Mouse (Mus musculus): ENCODE measurements at regions not wholly inside any gene's neighbourhood (a gene's known extent, or its start where the extent isn't known, plus 50 kb on each side); places are given as distances from the start of the nearest gene placed in this dataset.

DNA sequence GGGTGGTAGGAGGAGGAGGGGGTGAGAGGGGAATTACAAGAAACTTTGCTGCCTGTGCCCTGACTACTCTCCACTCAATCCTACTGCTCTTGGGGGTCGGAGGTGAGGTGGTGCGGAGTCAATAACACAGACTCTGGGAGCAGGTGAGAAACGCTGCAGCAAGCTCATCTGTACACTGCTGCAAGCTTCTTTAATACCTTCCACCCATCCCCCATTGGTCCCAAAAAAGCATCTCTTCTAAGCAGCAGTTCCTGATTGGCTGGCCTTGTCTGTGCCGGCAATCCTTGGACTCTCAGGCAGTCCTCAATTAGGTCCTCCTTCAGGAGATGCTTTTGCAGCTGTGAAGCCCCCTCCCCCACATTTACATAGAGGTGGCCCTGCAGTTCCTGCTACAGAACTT, 79.7 kb upstream of the Bach2 start:
- no peaks in the 10 kb centered on the region for H3K27me3 ChIP-seq (replicated peaks)
- no peak overlapping the region for H3K27ac ChIP-seq
- no peak overlapping the region for H3K4me2 ChIP-seq (replicated peaks)
- H3K9ac ChIP-seq, result no peak overlapping the region
- no peak overlapping the region for H3K4me3 ChIP-seq (replicated peaks)
- WGBS, result 32% methylated on average over 4 of the region's 4 CpGs
- ATAC-seq, result no peak
- no peaks in the 10 kb centered on the region for H3K9me3 ChIP-seq
- H3K4me1 ChIP-seq (replicated peaks), result no peaks in the 10 kb centered on the region
- no peaks in the 10 kb centered on the region for H3K36me3 ChIP-seq

DNA sequence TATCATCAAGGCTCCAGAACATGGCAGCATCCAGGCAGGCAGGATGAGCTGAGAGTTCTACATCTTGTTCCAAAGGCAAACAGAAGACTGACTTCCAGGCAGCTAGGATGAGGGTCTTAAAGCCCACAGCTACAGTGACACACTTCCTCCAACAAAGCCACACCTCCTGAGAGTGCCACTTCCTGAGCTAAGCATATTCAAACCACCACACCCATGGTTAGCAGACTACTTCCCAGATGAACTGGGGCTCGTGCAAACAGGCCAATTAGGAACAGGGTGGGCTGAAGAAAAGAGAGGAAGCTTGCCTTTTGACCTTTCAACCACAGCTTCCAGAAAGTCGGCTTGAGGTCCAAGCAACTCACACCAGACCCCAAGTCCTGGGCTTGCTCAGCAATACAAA, 77.8 kb upstream of the Bach2 start:
- H3K27ac ChIP-seq, result no peak overlapping the region
- H3K4me2 ChIP-seq (replicated peaks), result no peak overlapping the region
- H3K4me1 ChIP-seq (replicated peaks), result no peaks in the 10 kb centered on the region
- WGBS, result 38% methylated on average over 2 of the region's 2 CpGs
- H3K4me3 ChIP-seq (replicated peaks), result no peak overlapping the region
- no peaks in the 10 kb centered on the region for H3K9me3 ChIP-seq
- no peak overlapping the region for H3K9ac ChIP-seq
- no peaks in the 10 kb centered on the region for H3K36me3 ChIP-seq
- no peak for ATAC-seq
- no peaks in the 10 kb centered on the region for H3K27me3 ChIP-seq (replicated peaks)

DNA sequence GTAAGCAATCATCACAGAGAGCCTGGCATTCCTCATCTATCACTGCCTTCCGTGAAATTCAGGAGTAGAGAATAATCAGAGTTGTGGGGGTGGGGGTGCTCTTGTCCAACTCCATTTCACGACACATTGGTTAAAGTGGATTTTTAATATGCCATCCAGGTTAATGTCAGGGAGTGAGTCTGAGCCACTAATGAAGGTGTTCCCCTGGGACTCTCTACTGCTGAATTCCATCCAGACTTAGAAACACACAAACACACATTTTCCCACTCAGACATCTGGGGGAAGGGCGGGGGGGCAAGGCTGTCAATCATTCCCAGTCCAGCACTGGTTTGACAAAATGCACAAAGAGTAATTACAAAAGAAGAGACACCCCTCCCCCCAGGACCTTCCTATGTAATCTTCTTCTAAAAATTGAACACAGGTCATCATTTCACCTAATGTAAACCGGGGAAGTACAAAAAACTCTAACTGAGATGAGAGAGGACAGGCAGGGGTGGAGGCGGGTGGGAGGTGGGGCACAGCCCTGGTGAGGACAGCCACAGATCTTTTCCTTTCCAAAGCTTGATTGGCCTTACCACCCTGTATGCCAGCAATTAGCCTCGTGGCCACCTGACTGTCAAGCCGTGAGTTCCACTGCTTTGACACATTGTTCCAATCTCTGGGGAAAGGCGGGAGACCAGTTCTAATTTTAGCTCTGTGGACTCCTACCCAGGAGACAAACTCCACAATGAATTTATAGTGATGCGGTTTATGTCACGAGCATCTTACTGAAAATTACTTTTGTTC, 76.5 kb upstream of the Bach2 start:
- H3K27ac ChIP-seq, result no peak overlapping the region
- H3K4me1 ChIP-seq (replicated peaks), result no peaks in the 10 kb centered on the region
- H3K4me2 ChIP-seq (replicated peaks), result no peak overlapping the region
- H3K9ac ChIP-seq, result no peak overlapping the region
- H3K27me3 ChIP-seq (replicated peaks), result no peaks in the 10 kb centered on the region
- H3K36me3 ChIP-seq, result no peaks in the 10 kb centered on the region
- no peaks in the 10 kb centered on the region for H3K9me3 ChIP-seq
- 54% methylated on average over 10 of the region's 10 CpGs for WGBS
- ATAC-seq, result no peak
- H3K4me3 ChIP-seq (replicated peaks), result no peak overlapping the region

DNA sequence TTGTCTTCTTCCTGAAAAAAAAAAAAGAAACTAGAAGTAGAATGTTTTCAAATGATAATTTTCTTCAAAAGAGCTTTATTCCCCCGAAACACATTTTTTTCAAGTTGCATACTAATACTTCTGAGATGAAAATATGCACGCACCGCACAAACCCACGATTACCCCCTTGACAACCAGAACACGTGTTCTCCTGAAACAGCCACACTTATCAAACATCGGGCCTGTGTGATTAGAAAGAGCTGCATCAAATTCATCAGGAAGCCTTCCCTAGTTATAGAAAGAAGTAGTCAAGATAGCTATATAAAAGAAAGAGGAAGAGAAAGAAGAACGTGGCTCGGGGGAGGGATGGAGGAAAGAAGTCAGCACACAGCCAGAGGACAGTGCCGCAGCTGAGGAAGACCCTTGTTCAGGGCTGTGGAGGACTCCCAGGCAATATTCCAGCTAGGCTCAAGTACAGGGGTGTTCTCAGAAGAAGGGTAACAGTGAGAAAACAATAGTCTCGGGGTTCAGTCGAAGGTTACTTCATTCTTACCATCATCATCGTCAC, 75.8 kb upstream of the Bach2 start:
- H3K36me3 ChIP-seq, result no peaks in the 10 kb centered on the region
- H3K4me2 ChIP-seq (replicated peaks), result no peak overlapping the region
- no peak for ATAC-seq
- no peak overlapping the region for H3K9ac ChIP-seq
- no peaks in the 10 kb centered on the region for H3K27me3 ChIP-seq (replicated peaks)
- no peaks in the 10 kb centered on the region for H3K9me3 ChIP-seq
- no peak overlapping the region for H3K4me3 ChIP-seq (replicated peaks)
- 91% methylated on average over 12 of the region's 12 CpGs for WGBS
- no peaks in the 10 kb centered on the region for H3K4me1 ChIP-seq (replicated peaks)
- no peak overlapping the region for H3K27ac ChIP-seq

DNA sequence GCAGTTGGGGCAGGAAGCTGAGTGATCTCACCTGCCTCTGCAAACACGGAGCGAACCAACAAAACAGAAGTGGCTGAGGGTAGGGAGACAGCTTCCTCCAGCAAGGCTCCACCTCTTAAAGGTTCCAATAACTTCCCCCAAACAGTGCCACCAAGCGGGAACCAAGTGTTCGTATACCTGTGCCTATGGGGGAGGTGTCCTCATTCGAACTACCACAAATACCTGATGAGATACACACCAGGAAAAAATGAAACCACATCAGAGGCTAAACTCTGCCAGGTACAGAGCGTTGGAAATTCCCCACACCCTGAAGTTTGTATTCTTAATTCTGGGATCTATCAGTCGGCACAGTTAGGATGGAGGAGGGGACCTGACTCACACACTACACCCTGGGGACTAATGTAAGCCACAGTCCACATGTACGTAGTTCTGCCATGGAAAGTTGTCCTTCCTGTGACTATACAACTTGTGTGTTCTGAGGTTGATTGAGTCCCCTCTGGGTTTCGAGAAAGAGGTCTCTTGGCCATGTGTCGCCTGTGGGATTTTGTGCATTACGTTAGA, 74.4 kb upstream of the Bach2 start:
- no peaks in the 10 kb centered on the region for H3K27me3 ChIP-seq (replicated peaks)
- H3K9me3 ChIP-seq, result no peaks in the 10 kb centered on the region
- H3K4me2 ChIP-seq (replicated peaks), result no peak overlapping the region
- WGBS, result 85% methylated on average over 11 of the region's 11 CpGs
- no peak overlapping the region for H3K4me3 ChIP-seq (replicated peaks)
- no peak for ATAC-seq
- H3K36me3 ChIP-seq, result no peaks in the 10 kb centered on the region
- H3K27ac ChIP-seq, result no peak overlapping the region
- no peaks in the 10 kb centered on the region for H3K4me1 ChIP-seq (replicated peaks)
- H3K9ac ChIP-seq, result no peak overlapping the region

DNA sequence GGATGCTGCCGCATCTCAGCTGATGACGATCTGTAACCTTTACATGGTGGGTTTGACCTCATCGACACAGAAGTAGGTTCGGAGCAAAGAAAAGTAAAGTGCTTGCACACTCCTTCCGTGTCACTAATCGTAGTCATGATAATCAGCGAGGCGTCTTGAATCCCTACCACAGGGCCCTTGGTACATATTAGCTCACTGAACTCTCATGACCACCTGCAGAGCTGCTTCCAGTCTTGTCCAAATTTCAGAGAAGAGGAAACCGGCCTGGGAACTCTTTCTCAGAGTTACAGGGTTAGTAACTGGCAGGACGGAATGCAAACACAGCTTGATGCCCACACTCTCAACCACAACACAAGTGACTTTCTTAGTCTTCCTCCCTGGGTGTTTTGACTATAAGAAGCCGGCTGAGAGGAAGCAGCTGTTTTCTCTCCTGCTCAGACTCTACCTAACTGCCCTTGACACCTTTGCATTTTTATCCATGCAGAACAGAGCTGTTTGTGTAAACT, 73.8 kb upstream of the Bach2 start:
- Histone ChIP-seq H3K27ac (no peak overlapping the region), H3K4me1 (replicated peaks) (no peaks in the 10 kb centered on the region), H3K27me3 (replicated peaks) (no peaks in the 10 kb centered on the region), H3K9me3 (no peaks in the 10 kb centered on the region), H3K9ac (no peak overlapping the region), H3K4me3 (replicated peaks) (no peak overlapping the region), H3K4me2 (replicated peaks) (no peak overlapping the region), H3K36me3 (no peaks in the 10 kb centered on the region)
- ATAC-seq, result no peak
- 82% methylated on average over 11 of the region's 11 CpGs for WGBS

DNA sequence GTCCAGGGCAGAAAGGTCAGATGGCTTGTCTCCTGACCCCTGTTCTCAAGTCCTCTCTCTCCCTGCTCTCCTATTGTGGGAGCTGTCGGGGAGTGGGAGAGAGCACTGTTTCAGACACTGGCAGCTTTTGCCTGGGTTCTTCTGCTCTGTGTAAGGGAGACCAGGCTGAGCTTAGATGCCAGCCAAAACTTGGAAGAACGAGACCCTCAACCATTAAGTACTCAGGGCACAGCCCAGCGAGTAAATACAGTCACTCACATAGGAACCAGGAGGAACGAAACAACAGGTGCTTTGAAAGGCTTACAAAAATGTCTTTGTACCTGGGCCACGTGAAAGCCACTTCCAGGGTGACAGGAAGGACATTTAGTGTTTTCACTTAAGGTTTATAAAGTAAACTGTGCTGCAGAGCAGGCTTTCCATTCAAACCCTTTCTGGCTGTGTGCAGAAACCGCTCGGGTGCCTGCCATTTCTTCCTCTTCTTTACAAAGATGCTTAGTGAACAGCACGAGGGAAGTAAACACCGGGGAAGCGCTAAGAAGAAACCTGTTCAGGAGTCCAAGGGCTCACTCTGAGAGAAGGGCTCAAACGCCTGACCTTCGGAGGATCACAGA, 72.6 kb upstream of the Bach2 start:
- no peak overlapping the region for H3K4me2 ChIP-seq (replicated peaks)
- no peak overlapping the region for H3K27ac ChIP-seq
- H3K9me3 ChIP-seq, result no peaks in the 10 kb centered on the region
- no peaks in the 10 kb centered on the region for H3K36me3 ChIP-seq
- no peak for ATAC-seq
- WGBS, result 50% methylated on average over 12 of the region's 12 CpGs
- no peak overlapping the region for H3K9ac ChIP-seq
- no peaks in the 10 kb centered on the region for H3K4me1 ChIP-seq (replicated peaks)
- no peaks in the 10 kb centered on the region for H3K27me3 ChIP-seq (replicated peaks)
- no peak overlapping the region for H3K4me3 ChIP-seq (replicated peaks)

DNA sequence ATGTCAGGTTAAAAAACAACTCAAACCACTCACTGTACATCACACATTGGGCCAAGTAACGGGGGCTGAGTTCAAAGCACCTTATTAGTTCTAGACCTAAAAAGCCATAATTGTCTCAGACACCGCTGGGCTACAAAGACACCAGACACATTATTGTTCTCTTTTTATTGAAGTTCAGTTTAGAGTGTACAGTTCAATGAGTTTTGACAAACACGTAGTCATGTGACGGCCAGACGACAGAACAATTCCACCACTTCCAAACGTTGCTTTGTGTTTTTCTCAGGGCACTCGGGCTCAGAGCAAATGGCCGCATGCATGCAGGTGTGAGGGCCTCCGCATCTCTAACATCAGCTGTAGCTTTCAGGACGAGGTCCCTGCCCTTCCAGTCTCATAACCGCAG, 71.5 kb upstream of the Bach2 start:
- no peaks in the 10 kb centered on the region for H3K36me3 ChIP-seq
- ATAC-seq, result no peak
- H3K9me3 ChIP-seq, result no peaks in the 10 kb centered on the region
- H3K9ac ChIP-seq, result no peak overlapping the region
- H3K4me1 ChIP-seq (replicated peaks), result no peaks in the 10 kb centered on the region
- no peak overlapping the region for H3K4me3 ChIP-seq (replicated peaks)
- H3K27ac ChIP-seq, result no peak overlapping the region
- H3K4me2 ChIP-seq (replicated peaks), result no peak overlapping the region
- no peaks in the 10 kb centered on the region for H3K27me3 ChIP-seq (replicated peaks)
- 84% methylated on average over 11 of the region's 11 CpGs for WGBS

DNA sequence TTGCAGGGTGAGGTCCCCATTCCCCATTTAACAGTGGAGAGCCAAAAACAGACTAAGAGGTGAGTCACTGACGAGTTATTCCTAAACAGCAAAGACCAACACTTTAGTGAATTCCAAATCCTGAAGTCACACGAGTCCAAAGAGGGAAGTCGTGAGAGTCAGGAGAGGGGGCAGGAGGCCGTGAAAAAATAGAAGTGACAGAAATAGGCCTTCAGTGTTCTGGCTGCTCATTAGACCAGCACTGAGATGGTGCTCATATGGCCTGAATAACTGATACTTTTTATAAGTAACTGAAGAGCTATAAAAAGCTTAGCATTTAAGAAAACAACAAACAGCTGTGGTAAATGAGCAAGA, 68.5 kb upstream of the Bach2 start:
- no peak for ATAC-seq
- Histone ChIP-seq H3K27me3 (replicated peaks) (no peaks in the 10 kb centered on the region), H3K4me2 (replicated peaks) (no peak overlapping the region), H3K9me3 (no peaks in the 10 kb centered on the region), H3K4me3 (replicated peaks) (no peak overlapping the region), H3K36me3 (no peaks in the 10 kb centered on the region), H3K4me1 (replicated peaks) (0 out of 2 replicates have a peak, but pooled peaks cover 3% of the 10 kb centered on the region), H3K27ac (no peak overlapping the region), H3K9ac (no peak overlapping the region)
- WGBS, result 50% methylated on average over 4 of the region's 4 CpGs

DNA sequence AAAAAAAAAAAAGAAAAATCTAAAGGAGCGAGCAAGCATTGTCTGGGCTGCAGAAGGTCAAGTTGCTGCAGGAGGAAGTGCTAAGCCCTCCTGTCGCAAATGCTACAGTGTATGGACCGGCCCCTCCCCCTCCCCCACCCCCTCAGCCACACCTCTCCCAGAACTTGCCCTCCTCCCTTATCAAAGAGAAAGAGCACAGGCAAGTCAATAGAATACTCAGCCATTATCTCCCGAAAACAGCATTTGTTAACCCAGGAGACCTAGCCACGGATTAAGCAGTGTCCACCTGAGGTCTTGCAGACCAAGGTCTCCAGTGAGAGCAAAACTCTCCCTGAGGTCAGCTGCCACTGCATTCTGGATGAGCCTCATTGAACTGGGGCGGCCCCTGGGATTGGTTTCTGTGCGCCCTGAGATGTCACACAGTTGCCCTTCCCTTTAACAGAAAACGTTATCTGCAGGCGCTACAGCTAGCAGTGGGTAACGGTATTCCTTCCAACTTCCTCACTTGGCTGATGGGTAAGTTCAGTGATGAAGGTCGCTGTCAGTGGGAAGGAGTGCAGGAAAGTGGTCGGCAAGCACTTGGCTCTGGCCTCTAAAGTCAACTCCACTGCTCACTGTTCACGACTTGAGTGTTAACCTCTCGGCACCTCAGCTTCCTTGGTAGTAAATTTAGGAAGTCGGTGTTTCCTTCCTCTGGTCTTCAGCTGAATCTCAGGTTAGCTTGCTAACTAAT, 68.0 kb upstream of the Bach2 start:
- no peaks in the 10 kb centered on the region for H3K9me3 ChIP-seq
- H3K4me2 ChIP-seq (replicated peaks), result peak overlapping the region; percentile 13; the same call in 1 of the 2 replicates
- H3K27me3 ChIP-seq (replicated peaks), result no peaks in the 10 kb centered on the region
- H3K4me1 ChIP-seq (replicated peaks), result 0 out of 2 replicates have a peak, but pooled peaks cover 4% of the 10 kb centered on the region
- no peak overlapping the region for H3K9ac ChIP-seq
- no peak overlapping the region for H3K27ac ChIP-seq
- H3K4me3 ChIP-seq (replicated peaks), result no peak overlapping the region
- ATAC-seq, result peak; percentile 36; the same call in 1 of the 2 replicates
- 50% methylated on average over 15 of the region's 15 CpGs for WGBS
- H3K36me3 ChIP-seq, result no peaks in the 10 kb centered on the region

DNA sequence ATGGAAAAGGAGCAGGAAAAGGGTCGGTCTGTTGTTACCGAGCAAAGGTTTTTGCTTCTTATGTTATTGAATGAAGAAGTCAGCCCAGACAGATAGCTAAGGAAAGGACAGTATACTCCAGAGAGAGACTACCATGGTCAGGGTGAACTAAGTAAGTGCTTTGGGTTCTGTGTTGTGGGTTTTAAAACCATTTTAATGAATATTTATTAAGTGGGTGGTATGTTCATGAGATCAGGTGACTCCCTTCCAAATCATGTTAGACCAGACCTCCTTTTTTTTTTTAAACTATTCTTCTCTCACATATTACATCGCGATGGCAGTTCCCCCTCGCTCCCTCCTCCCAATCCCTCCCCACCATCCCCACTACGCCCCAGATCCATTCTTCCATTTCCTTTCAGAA, 67.3 kb upstream of the Bach2 start:
- Histone ChIP-seq H3K27ac (no peak overlapping the region), H3K9ac (no peak overlapping the region), H3K36me3 (no peaks in the 10 kb centered on the region), H3K9me3 (no peaks in the 10 kb centered on the region), H3K4me2 (replicated peaks) (no peak overlapping the region), H3K27me3 (replicated peaks) (no peaks in the 10 kb centered on the region), H3K4me3 (replicated peaks) (no peak overlapping the region), H3K4me1 (replicated peaks) (0 out of 2 replicates have a peak, but pooled peaks cover 4% of the 10 kb centered on the region)
- WGBS, result 91% methylated on average over 6 of the region's 6 CpGs
- no peak for ATAC-seq

DNA sequence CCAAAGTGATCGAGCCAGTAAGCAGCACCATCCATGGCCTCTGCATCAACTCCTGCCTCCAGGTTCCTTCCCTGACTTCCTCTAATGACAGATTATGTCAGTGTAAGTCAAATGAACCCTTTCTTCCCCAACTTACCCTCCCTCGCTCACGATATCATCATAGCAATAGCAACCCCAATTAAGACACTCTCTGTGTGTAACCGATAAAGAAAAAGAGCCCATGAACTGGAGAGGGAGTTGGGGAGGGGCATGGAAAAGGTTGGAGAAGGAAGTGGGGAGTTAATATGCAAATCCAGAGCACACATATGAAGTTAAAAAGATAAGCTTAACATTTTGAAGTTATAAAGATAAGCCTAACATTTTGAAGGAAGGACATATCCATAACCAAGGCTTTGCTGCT, 65.6 kb upstream of the Bach2 start:
- Histone ChIP-seq H3K36me3 (no peaks in the 10 kb centered on the region), H3K27me3 (replicated peaks) (no peaks in the 10 kb centered on the region), H3K4me1 (replicated peaks) (0 out of 2 replicates have a peak, but pooled peaks cover 4% of the 10 kb centered on the region), H3K9me3 (no peaks in the 10 kb centered on the region), H3K4me3 (replicated peaks) (no peak overlapping the region), H3K9ac (no peak overlapping the region), H3K27ac (no peak overlapping the region), H3K4me2 (replicated peaks) (no peak overlapping the region)
- WGBS, result 84% methylated on average over 4 of the region's 4 CpGs
- ATAC-seq, result no peak

Data from intestine, embryonic 15.5 days (tissue).